Mouse (Mus musculus) myocyte (in vitro differentiated cells): ENCODE data around the gene Gdpd1.

Experiments
- CEBPB ChIP-seq: IDR thresholded peaks from 2 replicates; pipeline ENCODE4 v1.6.1; 2011; ENCODE audit warnings: mild to moderate bottlenecking, moderate library complexity; ENCODE audit not compliant: poor library complexity, insufficient read depth, severe bottlenecking
- E2F4 ChIP-seq: IDR thresholded peaks from one replicate; pipeline ENCODE4 v1.6.1; 2011; ENCODE audit warnings: mild to moderate bottlenecking, control low read depth, moderate library complexity; ENCODE audit not compliant: insufficient read depth
- POLR2A ChIP-seq: IDR thresholded peaks from one replicate; pipeline ENCODE4 v1.6.1; 2011; ENCODE audit warnings: low read depth, mild to moderate bottlenecking, control low read depth, moderate library complexity; ENCODE audit not compliant: insufficient read length
- SRF ChIP-seq: IDR thresholded peaks from one replicate; pipeline ENCODE4 v1.6.1; 2011; ENCODE audit warnings: low read depth; ENCODE audit not compliant: control insufficient read depth, insufficient read length
- TCF12 ChIP-seq: IDR thresholded peaks from one replicate; pipeline ENCODE4 v1.6.1; 2011; ENCODE audit warnings: mild to moderate bottlenecking, control low read depth; ENCODE audit not compliant: poor library complexity, insufficient read depth, severe bottlenecking

GRCm38 (mm10) chr11:87073866-87074440, at the start of gene Gdpd1:
- TF ChIP-seq CEBPB (no peak), POLR2A (peak; percentile 95), SRF (no peak), E2F4 (no peak), TCF12 (no peak)
